Mouse (Mus musculus): ENCODE measurements around the gene Bag3. TPM values are rescaled to one million over a fixed set of nuclear protein-coding genes. Genes with fewer than 3 reads are reported as not detected.
"Not testable (repeated sequence)": the region's sequence is repeated elsewhere in the genome, so short reads cannot be mapped to it uniquely, and the experiment has no call there.

Gene Bag3
- polyA plus RNA-seq, 2 experiments from 2014 or later, result 5.8 to 13.0 TPM

- no peak for ATAC-seq
These were observed 14.8 kb downstream of the Bag3 start for GRCm38 (mm10) chr7:128538196-128538595.

DNA sequence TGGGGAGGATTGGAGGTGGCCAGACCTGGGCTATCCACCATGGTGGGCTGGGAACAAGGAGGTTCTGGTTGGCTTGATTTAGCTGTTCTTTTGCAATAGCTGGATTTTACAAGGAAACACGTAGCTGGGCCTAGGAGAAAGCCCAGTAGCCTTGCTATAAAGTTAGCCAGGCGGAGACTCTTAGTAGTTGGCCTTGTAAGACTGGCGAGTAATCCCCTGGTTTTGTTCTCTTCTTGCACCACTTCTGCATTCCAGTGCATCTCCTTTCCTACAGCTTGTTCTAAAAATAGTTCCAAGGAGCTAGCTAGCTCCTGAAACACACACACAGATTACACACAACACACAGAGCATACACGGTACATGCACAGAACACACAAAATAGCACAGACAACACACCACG lies 15.4 kb downstream of the Bag3 start:
- ATAC-seq, result no peak

GRCm38 (mm10) chr7:128540111-128540510 lies 16.7 kb downstream of the Bag3 start:
- no peak for ATAC-seq

DNA sequence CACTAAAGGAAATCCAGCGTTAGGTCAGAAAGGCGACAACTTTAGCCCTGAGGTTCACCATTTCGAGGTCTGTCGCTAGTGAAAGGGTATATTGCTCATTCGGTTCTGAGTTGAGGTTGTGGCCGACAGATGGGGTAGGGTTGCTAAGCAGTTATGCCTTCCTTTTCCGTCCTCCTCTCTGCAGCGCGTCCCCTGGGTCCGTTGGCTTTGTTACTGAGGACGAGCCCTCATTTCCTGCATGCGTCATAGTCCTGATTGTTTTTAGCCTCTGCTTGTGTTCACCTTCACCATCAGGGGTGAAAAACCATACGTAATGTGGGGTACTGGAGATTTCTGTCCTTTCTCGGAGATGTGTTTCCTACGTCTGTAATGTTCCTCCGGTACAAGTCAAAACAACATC lies 17.3 kb downstream of the Bag3 start:
- ATAC-seq, result no peak

DNA sequence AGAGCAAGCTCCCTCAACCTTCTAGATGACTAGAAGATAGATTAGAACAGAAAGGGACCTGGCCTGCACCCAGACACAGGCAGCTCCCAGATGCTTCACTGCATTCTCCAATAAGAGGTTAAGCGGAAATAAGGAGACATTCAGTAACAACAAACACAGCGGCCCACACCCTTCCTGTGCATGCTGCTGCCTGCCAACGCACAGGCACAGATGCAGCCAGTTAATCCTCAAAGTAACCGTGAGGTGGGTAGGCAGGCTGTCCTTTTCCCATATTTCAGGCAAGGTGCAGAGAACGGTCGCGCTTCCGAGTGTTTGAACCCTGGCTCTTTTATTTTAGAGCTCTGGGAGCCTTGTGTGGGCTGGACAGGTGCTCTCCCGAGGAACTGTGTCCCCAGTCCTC lies 17.8 kb downstream of the Bag3 start:
- ATAC-seq, result no peak

DNA sequence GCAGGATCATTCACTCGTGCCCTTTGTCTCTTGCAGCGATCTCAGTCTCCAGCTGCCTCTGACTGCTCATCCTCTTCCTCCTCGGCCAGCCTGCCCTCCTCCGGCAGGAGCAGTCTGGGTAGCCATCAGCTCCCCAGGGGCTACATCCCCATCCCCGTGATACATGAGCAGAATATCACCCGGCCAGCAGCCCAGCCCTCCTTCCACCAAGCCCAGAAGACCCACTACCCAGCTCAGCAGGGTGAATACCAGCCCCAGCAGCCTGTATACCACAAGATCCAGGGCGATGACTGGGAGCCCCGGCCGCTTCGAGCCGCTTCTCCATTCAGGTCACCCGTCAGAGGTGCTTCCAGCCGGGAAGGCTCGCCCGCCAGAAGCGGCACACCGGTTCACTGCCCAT lies 18.4 kb downstream of the Bag3 start:
- ATAC-seq, result no peak

DNA sequence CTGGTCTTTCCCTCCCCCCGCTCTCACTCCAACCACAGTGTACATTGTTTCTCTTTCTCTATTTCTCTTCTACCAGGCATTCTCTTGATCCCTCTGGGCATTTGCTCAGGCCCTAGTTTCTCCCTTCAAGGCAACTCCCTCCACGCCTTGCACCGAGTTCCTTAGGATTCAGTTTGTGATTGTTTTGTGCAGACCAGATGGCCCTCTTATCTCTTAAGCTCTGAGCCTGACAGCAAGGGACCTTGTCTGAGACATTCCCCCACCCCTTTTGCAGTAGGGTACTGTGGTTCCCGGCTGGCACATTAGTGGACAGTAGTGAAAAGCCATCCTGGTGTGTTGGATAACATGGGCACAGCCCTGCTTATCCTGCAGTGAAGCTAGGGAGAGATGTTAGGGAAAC lies 19.1 kb downstream of the Bag3 start:
- no peak for ATAC-seq

DNA sequence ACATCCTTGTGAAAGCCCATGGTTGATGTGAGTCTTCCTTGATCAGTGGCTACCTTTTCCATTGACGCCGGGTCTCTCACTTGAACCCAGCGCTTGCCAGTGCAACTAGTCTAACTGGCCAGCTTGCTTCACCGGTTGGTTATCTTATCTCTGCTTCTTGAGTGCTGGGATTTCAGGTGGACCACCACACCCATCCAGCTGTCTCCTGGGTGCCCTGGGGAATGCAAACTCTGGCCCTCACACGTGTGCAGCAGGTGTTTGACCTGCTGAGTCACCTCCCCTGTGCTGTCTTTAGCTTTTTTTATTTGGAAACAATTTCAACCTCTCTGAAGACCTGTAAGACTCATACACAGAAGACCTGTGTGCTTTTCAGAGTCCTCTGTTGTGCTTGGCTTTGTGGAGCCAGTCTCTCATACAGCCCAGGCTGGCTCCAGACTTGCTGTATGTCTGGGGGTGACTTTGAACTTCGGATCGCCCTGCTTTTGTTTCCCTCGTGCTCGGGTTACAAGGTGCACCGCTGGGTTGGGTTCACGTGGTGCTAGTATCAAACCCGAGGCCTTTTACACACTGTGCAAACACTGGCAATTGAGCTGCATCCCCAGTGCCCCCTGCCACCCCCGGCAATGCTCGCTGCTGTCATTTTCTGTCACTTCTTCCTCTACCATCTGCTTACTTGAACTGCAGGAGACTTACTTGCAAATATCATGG lies 19.9 kb downstream of the Bag3 start:
- ATAC-seq, result no peak

DNA sequence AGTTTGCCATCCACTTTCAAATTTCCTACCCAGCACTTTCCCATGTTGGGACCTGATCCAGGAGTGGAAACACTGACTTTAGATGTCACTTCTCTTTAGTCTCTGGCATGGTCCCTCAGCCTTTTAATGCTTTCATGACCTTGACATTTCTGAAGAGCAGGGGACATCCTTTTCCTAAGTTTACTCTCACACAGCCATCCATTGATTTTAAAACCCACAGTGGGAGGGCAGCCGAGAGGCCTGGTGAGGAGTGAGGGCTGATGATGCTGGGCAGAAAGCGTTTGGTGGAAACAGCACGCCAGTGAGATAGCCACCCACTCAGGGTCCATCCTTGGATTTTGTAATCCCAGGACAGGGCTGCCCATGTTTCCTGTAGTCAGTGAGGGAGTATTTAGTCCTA lies 20.5 kb downstream of the Bag3 start:
- ATAC-seq, result no peak

- ATAC-seq, result no peak
These were observed 21.3 kb downstream of the Bag3 start for GRCm38 (mm10) chr7:128544566-128545262.

GRCm38 (mm10) chr7:128546031-128546430 lies 22.6 kb downstream of the Bag3 start:
- no peak for ATAC-seq

GRCm38 (mm10) chr7:128549137-128549536 lies 25.7 kb downstream of the Bag3 start:
- no peak for ATAC-seq

DNA sequence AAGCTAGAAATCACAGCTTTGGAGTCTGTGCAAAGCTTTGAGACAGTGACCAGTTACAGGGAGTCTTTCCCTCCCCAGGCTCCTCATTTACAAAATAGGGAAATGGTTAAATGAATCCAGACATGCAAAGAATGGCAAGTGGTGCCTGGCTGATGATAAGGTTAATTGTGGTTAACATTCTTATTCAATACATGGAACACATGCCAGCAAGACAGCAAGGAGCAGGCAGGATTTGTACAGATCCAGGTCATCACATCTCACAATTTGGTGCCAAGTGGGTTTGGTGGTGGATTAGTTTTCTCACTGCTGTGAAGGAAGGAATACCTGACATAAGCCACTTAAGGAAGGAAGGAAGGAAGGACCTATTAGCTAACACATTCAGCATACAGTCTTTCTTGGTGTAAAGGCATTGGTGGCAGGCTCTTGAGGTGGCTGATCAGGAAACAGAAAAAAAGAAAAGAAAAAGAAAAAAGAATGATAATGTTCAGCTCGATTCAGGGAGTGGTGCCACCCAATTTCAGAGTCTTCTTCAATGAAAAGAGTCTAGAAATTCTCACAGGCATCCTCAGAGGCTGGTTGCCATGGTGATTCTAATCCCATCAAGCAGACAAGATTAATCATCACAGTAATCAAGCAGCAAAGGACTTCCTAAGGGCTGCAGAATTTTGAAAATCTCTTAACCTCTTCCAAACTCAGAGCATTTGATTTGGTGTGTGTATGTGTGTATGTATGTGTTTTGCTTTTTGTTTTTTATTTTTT lies 27.1 kb downstream of the Bag3 start:
- no peak for ATAC-seq

DNA sequence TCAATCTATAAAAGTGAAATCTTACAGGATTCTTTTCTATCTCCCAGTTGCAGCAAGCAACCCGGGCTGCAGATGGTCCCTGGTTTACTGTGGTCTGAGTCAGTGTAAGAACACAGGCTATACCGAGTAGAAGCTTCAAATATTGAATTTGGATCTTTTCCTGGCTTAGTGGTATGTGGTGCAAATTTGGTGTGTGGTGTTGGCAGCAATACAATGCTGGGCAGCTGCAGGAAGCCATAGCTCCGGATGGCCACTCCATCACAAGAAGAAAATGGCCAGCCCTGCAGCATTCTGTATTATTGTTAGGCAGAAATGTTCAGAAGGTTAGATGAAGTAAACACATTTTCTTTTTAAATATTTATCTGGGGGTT lies 27.7 kb downstream of the Bag3 start:
- no peak for ATAC-seq

DNA sequence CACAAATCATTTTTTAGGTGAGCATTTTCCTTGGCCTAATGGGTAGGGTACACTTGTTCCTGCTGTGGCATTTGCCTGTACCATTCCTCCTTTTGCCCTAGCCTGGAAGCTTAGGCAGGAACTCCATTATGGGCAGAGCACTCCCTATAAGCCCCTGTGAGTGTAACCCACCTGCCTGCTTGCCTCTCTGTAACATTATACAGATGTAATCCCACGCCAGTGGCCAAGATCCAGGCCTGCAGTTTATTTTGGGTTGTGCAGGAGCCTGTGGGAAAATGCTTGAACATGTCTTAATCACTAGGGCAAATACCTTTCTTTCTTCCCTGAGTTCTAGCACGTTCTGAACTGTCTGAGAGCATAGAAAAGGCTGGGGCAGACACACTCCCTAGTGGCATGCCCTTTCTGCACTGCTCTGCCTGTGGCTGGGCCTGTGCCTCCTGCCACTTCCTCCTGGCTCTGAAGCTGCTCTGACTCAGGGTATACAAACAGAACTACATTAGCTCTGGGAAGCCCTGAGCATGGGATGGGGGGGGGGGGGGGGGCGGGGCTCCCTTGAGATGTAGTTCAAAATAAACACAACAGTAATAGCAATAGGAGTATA lies 29.8 kb downstream of the Bag3 start:
- no peak for ATAC-seq

DNA sequence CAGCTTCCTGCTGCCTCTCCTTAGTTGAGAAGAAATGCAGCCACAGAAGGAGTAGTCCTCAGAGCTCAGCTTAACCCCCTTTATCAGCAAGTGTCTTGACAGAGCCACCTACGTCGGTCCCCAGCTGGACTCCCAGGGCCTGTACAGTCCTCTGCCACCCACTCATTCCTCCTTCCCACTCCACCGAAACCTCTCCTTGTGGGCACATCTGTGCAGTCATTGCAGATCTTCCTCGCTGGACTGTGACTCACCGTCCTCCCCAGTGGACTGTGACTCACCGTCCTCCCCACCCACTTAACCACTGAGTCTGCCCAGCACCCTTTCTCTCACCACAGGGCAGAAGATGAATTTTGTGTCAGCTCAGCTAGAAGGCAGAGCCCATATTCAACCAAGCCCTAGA lies 31.1 kb downstream of the Bag3 start:
- ATAC-seq, result no peak

GRCm38 (mm10) chr7:128555141-128555750 lies 31.8 kb downstream of the Bag3 start:
- no peak for ATAC-seq

- ATAC-seq, result no peak
These were observed 33.6 kb downstream of the Bag3 start for GRCm38 (mm10) chr7:128556923-128557430.

DNA sequence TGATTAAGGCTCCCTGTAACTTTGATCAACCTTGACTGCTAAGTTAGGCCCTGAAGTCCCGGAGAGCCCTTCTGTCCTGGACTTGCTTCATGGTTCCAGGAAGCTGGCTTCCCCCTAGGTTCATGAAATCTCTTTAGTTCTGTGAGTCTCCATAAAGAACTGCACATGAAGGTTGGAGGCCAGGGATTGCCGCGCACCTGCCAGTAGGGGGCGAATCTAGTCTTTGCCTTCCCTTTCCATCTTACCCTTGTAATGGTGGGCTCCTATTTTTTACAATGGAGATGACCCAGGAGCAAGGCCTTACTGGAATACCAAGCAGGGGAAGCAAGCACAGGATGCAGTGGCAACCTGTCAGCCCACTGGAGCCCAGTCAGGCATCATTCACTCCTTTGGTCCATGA lies 40.0 kb downstream of the Bag3 start:
- no peak for ATAC-seq

GRCm38 (mm10) chr7:128566311-128566710 lies 42.9 kb downstream of the Bag3 start:
- no peak for ATAC-seq

DNA sequence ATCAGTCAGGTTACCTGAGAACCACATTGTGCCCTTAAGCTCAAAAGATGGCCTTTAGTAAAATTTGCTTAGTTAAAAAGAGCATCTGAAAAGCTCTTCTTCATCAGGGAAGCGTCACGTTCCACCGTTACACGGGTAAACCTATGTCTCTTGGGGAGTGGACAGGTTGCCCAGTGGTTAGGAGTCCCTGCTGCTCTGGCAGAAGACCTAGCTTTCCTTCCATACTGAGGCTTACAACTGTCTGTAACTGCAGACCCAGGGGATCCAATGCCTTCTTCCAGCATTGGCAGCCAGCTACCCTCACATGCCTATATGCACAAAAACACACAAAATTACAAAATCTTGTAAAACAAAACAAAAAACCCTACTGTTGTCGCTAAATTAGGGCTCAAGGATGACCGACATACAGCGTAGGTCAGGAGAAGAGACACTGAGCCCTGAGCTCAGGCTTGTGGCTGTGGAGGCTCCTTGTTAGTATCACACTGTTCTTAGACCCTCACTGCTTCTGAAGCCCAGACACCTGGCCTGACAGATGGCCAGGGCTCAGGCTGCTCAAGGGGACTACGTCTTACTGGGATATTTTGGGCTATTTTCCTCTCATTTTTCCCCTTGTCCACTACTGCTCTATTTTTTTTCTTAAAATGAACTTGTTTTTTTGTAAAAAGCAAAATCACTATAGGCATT lies 44.3 kb downstream of the Bag3 start:
- ATAC-seq, result no peak

GRCm38 (mm10) chr7:128569429-128569828 lies 46.0 kb downstream of the Bag3 start:
- ATAC-seq, result not testable (repeated sequence)
